Mouse (Mus musculus): Measurements from ENCODE around the gene Ppfia2.

Ppfia2 gene

DNA sequence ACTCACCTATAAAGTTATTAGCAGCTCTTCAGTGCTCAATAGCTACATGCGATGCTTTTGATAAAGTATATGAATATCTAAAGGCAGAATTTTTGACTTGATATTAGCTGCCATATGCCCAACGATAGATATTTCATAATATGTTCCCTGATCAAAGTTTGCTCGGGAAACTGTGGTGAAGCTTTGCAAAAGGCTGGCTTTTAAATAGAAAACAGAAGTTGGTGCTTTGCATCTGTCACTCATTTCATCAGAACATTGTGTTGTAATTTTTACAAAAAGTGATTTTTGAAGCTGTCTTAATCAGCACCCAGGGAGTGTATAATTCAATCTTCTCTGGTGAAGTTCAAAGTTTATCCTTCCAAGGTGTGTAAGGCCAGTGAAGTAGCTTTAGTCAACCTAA is 195.1 kb downstream of the Ppfia2 start:
- DNase-seq (ENCODE audit: low read depth) = no peak

DNA sequence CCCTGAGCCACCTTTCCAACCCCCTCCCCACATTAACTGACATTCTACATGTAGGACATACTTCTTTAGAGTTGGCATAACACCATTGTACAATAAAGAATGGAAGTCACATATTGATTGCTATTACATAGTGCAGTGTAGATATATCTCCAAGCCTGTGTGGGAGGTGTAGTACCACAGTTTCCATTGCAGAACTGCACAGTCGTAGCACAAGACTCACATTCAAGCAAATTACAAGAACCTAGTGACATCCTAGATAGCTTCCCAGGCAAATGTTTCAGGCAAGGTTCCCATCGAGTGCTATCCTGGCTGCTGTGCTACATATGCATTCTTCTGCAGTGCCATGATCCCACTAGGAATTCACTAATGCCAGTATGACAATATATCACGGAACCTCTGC is 200.0 kb downstream of the Ppfia2 start:
- no peak for DNase-seq (ENCODE audit: low read depth)

DNA sequence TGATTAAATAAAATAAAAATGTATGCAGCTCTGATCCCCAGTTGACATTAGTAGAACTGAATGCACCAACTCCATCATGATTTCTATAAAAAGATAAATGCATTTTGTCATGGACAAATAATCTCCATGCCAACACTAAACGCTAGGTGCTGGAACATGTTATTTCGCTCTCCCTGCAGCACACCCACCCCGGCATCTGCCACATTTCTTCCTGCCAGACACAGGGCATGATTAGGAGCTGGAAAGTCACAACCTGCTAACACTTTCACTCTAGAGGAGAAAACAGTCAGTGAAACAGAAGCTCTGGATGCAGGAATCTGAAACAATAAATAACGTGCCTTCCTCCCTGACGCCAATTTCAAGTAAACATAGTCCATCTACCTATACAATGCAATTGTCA is 211.3 kb downstream of the Ppfia2 start:
- no peak for DNase-seq (ENCODE audit: low read depth)

DNA sequence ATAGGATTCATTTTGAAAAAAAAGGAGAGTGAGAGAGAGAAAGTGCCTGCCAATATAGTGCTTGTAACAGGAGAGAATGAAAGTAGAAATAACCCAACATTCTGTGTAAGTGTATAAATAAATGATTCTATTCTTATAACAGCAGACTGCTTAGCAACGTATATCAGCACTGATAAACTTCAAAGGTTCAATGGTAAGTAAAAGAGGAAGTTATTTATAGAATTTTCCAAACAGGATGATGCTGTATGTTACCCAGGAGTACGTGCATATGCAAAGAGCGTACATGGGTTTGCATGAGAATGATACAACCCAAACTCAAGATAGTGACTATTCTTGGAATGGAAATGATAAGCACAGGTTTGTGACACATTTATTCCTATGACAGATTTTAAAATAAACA is 215.4 kb downstream of the Ppfia2 start:
- no peak for DNase-seq (ENCODE audit: low read depth)

DNA sequence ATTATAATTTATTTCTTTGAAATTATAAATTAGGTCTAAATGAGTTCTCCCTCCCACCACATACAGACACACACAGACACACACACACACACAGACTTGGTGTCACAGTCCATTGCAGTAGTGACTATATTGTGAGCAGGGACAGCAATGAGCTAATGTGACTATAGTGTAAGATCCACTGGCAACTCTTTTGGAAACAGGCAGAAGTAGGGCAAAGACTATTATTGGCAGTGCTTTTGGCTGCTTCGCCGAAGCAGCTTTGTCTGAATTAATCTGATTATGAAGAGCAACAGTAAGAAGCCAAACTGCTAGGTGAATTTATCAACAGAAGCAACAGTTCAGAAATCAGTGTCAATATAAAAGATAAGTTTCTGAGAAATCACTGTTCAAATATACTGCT is 249.8 kb downstream of the Ppfia2 start:
- DNase-seq (ENCODE audit: low read depth) = no peak

DNA sequence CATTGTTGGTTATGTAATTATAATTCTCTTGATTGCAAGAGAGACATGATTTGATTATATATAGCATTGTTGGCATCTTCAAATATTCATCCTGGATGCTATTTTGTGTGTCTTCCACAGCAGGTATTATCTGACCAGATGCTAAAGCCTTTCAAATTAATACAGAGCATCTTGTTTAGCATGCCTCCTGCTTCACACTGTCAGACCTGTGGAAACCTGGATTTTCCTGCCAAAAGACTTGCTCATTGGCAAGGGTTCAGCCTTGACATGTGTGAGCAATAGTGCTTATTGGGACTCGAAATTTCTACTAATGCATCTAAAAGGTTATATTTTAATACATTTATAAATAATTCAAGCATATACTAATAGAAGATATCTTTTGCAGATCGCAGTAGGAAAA is 262.1 kb downstream of the Ppfia2 start:
- DNase-seq (ENCODE audit: low read depth) = no peak

DNA sequence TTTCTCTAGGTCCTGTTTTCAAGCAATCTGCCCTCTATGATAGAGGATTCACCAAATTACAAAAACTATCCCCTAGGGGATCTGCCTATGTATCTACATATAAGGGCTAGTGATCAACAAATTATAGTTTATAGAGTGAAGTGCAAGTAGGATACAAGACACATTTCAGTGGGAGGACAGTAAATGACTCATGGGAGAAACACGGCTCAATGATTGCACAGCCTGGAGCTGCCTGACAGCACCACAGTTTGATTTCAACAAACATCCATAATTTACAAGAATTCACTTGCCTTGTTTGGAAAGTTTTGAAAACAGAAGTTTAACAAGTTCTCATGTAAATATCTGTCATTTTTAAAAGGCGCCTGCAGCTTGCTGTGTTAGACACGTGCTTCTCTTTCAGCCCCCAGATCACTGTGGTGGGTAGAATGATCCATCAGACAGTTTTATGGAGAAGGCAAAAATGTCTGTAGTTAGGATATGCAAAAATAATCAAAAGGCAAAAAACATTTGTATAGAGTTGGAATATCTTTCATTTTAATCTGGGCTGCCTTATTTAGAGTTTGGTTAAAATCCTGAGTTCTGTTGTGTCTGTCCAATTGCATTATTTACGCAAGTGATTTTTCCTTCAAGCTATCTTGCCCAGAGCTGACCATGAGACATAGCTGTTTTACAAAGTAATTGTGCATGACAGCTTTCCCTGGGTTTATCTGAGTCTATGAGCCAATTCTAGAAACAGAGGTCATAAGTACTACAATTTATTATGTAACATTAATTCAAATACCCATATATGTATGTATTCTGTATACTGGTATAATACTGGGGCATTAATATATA is 266.3 kb downstream of the Ppfia2 start:
- no peak for DNase-seq (ENCODE audit: low read depth)

DNA sequence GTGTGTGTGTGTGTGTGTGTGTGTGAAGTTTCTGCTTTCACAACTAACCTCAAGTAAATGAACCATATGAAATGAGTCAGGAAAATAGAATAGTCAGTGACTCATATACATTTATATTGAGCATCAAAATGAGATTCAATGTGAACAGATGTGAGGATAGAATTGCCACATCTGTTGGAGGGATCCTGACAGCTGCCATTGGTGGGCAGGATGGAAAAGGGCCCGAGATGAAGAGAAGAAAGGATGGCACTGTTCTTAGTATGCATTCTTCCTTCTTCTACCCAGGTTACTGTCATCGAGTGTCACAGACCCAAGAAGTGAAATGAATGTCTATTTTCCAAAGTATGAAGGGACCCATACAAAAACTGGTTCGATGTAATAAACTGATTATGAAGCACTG is 268.1 kb downstream of the Ppfia2 start:
- no peak for DNase-seq (ENCODE audit: low read depth)

DNA sequence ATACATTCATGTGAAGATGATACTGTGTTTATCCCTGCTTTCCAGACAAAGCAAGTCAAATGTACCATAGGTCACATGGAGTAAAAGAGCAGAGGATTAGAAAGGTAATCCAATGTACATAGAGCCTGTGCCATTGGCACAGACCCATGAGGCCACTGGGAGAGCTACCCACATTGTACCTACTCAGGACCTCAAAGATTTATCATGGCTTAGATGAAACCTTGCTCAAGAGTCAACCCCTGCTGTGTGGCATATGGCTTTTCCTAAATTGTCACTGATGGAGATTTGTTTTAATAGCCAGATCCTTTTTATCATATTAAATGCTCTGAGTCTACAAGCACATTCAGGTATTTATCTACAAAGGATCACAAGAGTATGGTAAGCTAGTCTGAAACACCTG is 274.8 kb downstream of the Ppfia2 start:
- no peak for DNase-seq (ENCODE audit: low read depth)

DNA sequence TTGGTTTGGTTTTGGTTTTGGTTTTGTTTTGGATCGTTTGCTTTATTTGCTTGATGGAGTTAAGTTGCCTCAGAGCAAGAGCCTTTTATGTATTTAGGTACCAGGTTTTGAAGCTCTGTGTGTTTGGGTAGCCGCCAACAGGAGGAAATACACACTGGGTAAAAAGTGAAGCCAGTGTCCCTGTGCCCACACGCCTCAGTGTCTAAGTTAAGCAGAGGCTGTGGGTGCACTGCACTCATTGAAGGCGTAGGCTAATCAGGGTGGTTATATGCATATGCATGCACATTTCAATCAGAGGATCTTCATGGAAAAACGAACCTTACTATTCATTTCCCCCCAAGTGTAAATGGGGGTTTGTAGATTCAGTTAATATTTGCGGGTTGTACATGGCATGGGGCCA is 290.9 kb downstream of the Ppfia2 start:
- no peak for DNase-seq (ENCODE audit: low read depth)

DNA sequence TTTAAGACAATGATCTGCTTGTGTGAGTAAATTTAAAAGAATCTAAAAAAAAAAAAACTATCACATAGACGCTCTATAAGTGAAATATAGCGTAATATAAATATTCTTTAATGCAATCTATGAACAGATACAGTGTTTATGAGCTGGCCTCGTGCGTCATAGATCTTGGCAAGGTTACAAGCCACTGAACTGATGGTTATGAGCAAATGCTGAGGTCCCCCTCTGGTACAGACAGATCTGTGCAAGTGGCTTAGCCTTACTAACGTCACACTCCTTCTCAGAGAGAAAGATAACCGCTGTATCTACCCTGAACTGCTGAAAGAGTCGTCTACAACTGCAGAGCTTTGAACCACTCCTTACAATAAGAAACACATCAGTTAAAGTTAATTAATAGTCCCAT is 293.6 kb downstream of the Ppfia2 start:
- no peak for DNase-seq (ENCODE audit: low read depth)

DNA sequence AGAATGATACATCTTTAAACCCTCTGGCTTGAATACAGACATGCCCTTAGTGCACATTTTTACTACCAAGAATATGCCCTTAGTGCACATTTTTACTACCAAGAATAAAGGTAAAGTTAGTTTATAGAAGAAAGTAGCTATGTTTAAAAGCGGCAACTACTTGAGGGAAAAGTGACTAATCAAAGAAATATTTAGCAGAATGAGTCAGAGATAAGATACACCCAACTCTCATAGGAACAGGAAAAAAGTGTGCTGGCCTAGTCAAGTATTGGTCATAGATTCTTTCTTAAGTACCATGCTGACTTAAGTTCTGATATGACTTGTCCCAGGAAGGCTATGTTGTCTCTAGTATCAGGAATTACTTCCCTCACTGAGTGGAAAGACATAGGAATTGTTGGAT is 305.4 kb downstream of the Ppfia2 start:
- no peak for DNase-seq (ENCODE audit: low read depth)

DNA sequence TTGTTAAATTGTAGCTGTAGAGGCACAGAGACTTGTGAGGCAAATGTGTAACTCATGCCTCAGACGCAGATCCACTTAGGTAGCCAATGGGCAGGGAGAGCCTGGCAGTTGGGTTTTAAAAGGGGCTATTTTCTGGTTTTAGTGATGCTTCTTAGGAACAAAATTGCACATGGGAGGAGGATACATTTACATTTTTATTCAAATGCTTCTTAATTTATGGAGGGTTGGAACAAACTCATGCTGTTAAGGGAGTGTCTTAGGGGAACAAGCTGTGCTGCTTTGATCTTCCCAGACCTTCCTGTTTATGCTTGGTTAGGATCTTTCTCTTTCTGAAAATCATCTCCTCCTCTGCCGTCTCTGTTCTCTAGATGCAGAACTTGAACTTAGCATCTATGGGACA is 345.3 kb downstream of the Ppfia2 start:
- DNase-seq (ENCODE audit: low read depth) = no peak

DNA sequence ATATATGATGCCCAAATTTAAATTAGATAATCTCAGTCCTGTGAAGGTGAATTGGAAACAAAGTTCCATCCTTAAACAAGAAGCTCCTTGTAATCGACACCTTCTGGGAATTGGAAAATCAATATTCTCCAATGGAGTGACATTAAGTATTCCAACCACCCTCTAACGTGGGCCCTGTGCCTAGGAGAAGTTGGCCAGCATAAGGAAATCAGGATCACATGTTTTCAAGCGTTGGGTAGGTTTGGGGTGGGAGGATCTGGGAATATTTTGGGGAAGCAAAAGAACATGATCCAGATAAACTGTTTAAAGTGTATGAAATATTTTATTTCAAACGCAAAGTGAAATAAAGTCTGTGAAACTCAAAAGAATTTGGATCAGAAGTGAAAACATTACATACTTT is 348.2 kb downstream of the Ppfia2 start:
- no peak for DNase-seq (ENCODE audit: low read depth)

DNA sequence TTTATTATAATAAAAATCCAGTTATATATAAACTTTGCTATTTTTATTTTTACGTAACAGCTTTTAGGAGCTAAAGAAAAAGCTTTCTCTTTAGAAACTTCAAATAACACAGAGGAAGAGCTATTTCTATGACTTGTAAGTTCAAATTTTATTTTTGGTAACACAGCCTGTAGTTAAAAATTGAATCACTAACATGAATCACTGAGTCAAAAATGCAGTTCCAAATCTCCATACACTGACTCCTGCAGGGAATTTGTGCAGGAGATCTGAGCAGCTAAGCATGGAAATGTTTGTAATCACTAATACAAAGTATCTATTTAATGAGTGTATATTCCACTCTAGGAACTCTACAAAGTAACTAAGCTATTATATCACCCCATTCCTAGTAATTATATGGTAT is 354.1 kb downstream of the Ppfia2 start:
- no peak for DNase-seq (ENCODE audit: low read depth)

DNA sequence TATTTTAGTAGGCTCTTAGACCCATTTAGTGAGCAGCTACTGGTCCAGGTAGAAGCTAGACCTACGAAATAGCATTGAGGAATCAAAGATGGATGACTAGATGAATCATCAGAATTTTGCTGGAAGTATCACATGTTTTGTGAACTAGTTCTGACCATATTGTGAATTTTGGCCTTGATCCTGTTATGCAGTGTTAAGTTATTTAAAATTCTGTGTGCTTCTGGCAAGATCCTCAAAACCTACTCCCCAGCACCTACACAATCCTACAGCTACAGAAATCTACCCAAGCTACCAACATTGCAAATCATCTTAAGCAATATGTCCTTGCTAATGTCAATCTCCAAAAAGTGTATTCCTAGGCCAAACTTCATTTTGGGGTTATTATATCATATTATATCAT is 368.3 kb downstream of the Ppfia2 start:
- no peak for DNase-seq (ENCODE audit: low read depth)

DNA sequence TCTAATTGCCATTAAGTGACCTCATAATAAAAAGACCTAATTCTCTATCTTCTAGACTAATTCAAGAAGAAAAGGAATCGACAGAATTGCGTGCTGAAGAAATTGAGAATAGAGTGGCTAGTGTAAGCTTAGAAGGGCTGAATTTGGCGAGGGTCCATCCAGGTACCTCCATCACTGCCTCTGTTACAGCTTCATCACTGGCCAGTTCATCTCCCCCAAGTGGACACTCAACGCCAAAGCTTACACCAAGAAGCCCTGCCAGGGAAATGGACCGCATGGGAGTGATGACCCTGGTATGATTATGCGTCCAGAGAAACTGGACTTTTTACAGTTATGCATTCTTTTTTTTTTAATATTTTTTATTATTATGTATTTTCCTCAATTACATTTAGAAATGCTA is 388.0 kb downstream of the Ppfia2 start:
- DNase-seq (ENCODE audit: low read depth) = no peak

DNA sequence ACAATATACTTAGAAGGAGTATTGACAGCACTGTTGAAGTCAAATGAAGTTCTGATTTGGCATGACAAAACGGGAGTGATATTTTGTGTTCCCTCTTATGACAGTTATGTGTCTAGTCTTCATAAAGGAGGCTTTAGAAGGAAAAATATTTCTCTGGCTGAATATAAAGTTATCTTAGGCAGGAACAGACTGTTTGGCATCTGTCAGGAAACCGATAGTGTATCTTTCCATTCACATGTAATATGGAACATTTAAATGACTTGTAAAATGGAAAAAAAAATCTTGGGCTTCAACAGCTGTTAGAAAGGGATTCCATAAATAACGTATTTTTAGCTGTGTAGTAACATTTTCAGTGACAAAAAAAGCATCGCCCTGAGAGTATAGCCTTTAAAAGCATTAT is 400.1 kb downstream of the Ppfia2 start:
- no peak for DNase-seq (ENCODE audit: low read depth)

DNA sequence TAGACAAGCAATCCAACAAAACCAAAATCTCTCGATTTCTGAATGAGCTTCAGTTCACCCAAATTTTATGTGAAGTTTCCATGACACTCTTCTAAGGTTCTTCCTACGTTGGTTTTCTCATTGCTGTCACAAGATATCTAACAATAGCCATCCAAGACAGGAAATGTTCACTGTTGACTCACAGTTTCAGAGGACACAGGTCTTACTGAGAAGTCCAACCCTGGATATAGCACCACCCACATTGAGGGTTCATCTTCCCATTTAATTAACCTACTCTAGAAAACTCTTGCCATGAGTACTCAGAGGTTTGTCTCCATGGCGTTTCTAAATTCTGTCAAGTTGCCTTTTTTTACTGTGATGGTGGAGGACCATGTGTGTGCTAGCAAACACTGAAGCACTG is 401.7 kb downstream of the Ppfia2 start:
- no peak for DNase-seq (ENCODE audit: low read depth)

DNA sequence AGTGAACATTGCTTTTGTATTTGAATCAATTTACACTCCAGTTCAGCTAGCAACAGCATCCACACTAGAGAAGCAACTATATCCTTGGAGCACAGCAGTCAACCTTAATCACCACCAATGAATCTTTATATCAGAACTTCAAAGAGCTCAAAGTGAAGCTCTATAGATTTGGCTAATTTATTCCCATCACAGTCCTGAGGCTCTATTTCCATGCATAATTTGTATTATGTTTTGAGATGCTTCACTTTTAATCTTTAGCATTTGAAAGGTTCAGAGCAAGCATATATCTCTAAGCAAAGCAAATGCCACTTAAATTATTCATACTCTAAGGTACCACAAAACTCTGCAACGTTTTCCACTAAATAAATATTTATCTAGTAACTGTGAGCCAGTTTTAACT is 402.6 kb downstream of the Ppfia2 start:
- DNase-seq (ENCODE audit: low read depth) = no peak

DNA sequence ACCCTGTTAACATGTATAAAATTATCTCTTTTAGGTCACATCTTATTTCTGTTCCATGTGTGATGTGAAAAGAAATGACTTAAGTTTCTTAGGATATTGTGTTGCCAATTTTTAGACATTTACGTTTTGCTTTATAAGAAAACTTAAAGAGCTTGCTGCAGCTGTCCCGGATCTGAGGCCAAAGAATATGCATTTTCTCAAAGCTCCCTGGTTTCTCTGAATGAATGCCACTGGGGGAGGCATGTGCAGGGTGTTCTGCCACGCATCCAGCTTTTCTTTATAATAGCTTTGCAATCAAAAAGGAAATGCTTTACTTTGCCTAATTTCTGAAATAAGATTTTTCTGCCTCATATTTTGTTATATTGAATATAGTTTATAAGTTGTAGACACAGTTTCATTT is 411.2 kb downstream of the Ppfia2 start:
- DNase-seq (ENCODE audit: low read depth) = no peak

DNA sequence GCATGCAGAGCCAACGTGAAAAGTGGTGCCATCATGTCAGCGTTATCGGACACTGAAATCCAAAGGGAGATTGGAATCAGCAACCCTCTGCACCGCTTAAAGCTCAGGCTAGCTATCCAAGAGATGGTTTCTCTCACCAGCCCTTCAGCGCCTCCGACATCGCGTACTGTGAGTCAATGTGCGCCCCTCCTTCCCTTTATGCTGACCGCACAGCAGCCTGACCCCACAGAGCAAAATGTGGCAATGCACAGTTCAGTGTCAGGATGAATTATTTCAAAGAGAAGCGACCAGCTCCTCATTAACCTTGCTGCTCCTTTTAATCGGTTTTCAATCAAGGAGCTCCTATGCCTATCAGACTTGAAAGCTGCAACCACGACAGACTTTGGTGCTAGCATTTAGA is 426.2 kb downstream of the Ppfia2 start:
- no peak for DNase-seq (ENCODE audit: low read depth)

DNA sequence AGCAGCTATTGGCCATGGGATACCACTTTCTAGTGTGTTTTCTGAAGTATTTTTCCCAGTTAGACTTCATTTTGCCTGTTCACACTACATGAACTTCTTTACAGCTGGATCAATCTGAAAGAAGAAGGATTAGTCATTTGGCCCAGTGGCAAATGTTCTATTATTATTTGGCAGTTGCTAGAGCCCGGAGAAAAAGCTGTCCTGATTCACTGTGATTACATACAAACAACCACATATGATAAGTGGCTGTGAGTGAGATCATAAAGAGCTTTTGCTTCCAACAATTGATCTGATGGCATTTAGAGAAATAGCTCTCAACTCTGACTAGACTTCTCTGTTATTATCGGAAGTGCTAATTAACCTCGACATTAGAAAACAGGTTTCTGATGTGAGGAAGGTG is 440.0 kb downstream of the Ppfia2 start:
- DNase-seq (ENCODE audit: low read depth) = no peak

DNA sequence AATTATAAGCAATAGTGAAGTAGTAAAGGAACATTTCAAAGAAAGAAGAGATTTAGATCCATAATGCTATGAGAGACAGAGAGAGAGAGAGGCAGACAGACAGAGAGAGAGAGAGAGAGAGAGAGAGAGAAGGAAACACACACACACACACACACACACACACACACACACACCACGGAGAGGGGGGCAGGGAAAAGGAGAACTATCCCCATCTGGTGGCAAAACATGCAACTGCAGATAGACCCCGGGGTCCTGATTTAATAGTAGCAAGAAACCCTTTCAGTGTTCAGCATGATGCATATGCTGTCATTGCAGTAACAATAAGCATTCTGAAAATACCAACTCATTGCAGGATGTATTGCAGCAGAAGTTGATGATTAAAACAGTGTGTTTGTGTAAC is 442.9 kb downstream of the Ppfia2 start:
- no peak for DNase-seq (ENCODE audit: low read depth)

DNA sequence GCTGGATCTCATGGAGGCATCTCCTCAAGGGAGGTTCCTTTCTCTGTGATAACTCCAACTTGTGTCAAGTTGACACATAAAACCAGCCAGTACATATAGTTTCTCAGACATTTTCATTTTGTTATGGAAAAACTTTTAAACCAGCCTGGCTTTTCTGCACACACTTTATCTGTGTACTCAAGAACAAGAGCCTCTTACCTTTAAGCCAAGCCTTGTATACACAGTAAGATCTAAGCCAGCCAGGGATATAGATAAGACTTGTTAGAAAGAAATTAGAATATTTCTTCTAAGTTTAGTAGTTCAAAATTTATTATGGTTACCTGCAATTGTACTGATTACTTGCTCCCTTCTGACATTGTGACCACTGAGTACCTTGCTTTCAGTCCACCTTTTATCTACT is 444.1 kb downstream of the Ppfia2 start:
- no peak for DNase-seq (ENCODE audit: low read depth)

Data from fibroblast of lung, adult 2 months (primary cell).